ENCODE assay signal across 8 mouse cellular contexts in the genomic region with DNA sequence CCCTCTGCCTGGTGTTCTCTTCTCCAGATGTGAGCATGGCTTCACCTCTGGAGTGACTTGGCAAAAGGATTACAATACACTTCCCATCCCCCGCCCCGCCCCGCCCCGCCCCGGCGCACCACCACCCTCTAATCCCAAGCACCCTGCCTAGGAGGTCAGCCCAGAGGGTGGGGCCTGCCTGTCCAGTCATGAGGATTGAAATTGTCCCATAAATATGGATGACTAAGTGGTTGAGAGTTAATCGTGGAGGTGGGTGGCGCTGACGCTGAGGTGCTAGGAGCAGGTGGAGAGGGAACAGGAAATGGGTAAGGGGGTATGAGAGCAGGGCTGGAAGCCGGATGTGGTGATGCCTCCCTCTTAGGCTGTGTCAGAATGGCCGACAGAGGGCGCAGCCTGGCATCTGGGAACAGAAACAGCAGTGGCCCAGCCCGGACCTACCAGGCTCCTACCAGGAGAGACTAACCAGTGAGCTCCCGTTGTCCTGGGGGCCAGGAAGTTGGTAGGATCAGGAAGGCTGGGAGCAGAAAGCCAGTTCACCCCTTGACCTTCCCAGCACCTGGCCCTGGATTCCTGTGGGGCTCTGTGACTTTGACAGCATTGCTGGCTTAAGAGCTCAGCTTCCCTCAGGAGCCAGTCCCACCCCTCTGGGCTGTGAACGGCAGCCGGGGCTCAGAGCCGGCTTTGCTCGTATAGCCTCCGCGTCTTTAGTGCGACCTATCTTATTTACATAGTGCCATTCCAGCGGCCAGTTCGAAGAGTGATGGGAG. TPM values are rescaled to one million over a fixed set of nuclear protein-coding genes. Genes with fewer than 3 reads are reported as not detected.
DNase-seq lines count a peak whose midpoint lies in the region; ATAC-seq and TF ChIP-seq lines count a peak whose summit lies in the region.

No protein-coding gene starts in this region.

- peak overlapping the region; percentile 65 for H3K9ac ChIP-seq in heart, embryonic 15.5 days

- no peaks in the 10 kb centered on the region; the same call in 1 of the 2 replicates for H3K4me1 ChIP-seq in embryonic fibroblast, embryonic 13.5 days (ENCODE audit: control insufficient read depth, insufficient read depth, low read length)
- H3K4me1 ChIP-seq in heart, embryonic 15.5 days (replicated peaks) = peaks cover 15% of the 10 kb centered on the region

- no peaks in the 10 kb centered on the region for H3K36me3 ChIP-seq in heart, embryonic 15.5 days

- peak; percentile 81 for ATAC-seq in heart, embryonic 15.5 days (replicated peaks; ENCODE audit: insufficient number of reproducible peaks, insufficient read depth, low FRiP score, low read depth)

- 6% methylated on average over 23 of the region's 23 CpGs for WGBS in heart, embryonic 15.5 days

- H3K4me3 ChIP-seq in embryonic fibroblast, embryonic 13.5 days (ENCODE audit: insufficient read depth, low read length) = no peak overlapping the region
- H3K4me3 ChIP-seq in heart, embryonic 15.5 days = peak overlapping the region; percentile 59

- peak overlapping the region; percentile 80 for H3K4me2 ChIP-seq in heart, embryonic 15.5 days

- peak; percentile 94 for DNase-seq in ES-CJ7 (ENCODE audit: low read depth, low spot score)
- peak; percentile 78 for DNase-seq in brain, adult 2 months (ENCODE audit: low read depth, low spot score)
- peak; percentile 86 for DNase-seq in kidney, postnatal 10 days
- DNase-seq in lung, postnatal 10 days = peak; percentile 90
- peak; percentile 89 for DNase-seq in retina, embryonic 14.5 days (ENCODE audit: low spot score)
- DNase-seq in urinary bladder, adult 18-20 months (ENCODE audit: low spot score in 2 of 2) = peak; percentile 63 to 68

- H3K27me3 ChIP-seq in heart, embryonic 15.5 days = no peaks in the 10 kb centered on the region

- peak; percentile 75 for TF ChIP-seq CTCF in embryonic fibroblast, embryonic 13.5 days (IDR thresholded peaks at IDR 0.05; ENCODE audit: borderline replicate concordance, insufficient read depth, low read length)

- 0 out of 2 replicates have a peak overlapping the region, but pooled peaks have one; percentile 11 for H3K27ac ChIP-seq in embryonic fibroblast, embryonic 13.5 days (ENCODE audit: insufficient read depth, low read length)
- peak overlapping the region; percentile 83 for H3K27ac ChIP-seq in heart, embryonic 15.5 days

- no peaks in the 10 kb centered on the region for H3K9me3 ChIP-seq in heart, embryonic 15.5 days (replicated peaks)

- TF ChIP-seq POLR2A in embryonic fibroblast, embryonic 13.5 days (IDR thresholded peaks at IDR 0.05; ENCODE audit: low read depth, low read length) = no peak; the same call in 1 of the 2 replicates

RNA-seq across cellular contexts. Expression of a gene that starts 12.7 kb away (rescaled TPM):
- 3.3 and 3.8 TPM in 2 replicates for polyA plus RNA-seq in embryonic fibroblast, embryonic 13.5 days (2011; ENCODE audit: insufficient read length, low read depth, missing spikeins)
- polyA plus RNA-seq in heart, embryonic 15.5 days (2015; fragmentation: Nextera tagmentation; extraction: Ambion mirVana) = 15.4 and 18.0 TPM in 2 replicates

RNA-seq across cellular contexts. Expression of a gene that starts 47.6 kb away (rescaled TPM):
- polyA plus RNA-seq in embryonic fibroblast, embryonic 13.5 days (2011; ENCODE audit: insufficient read length, low read depth, missing spikeins) = 49.2 and 49.6 TPM in 2 replicates
- polyA plus RNA-seq in heart, embryonic 15.5 days (2015; fragmentation: Nextera tagmentation; extraction: Ambion mirVana) = 6.5 and 7.9 TPM in 2 replicates
